Mouse (Mus musculus) monocyte, adult 2 months (primary cell): Measurements from ENCODE around the gene Actn4.

Experiments
- DNase-seq, 2 experiments: peaks; one replicate each; pipeline ENCODE4 v3.0.0; 2022; ENCODE audit warnings: low spot score in 2 of 2, low read depth in 1 of 2

The Actn4 gene

GRCm38 (mm10) chr7:28950346-28951037 lies 11.6 kb downstream of the Actn4 start:
- no peak for DNase-seq

GRCm38 (mm10) chr7:28949298-28949697 lies 12.8 kb downstream of the Actn4 start:
- DNase-seq = no peak

GRCm38 (mm10) chr7:28948746-28949145 lies 13.4 kb downstream of the Actn4 start:
- no peak for DNase-seq

GRCm38 (mm10) chr7:28946271-28946610 lies 15.9 kb downstream of the Actn4 start:
- DNase-seq = no peak

GRCm38 (mm10) chr7:28945416-28946270 lies 16.5 kb downstream of the Actn4 start:
- no peak for DNase-seq

- DNase-seq = no peak
Observed at GRCm38 (mm10) chr7:28944756-28945415, 17.3 kb downstream of the Actn4 start.

GRCm38 (mm10) chr7:28943451-28944180 lies 18.5 kb downstream of the Actn4 start:
- DNase-seq = no peak

GRCm38 (mm10) chr7:28941542-28941941 lies 20.6 kb downstream of the Actn4 start:
- no peak for DNase-seq

GRCm38 (mm10) chr7:28941129-28941528 lies 21.0 kb downstream of the Actn4 start:
- DNase-seq = no peak

GRCm38 (mm10) chr7:28939418-28940183 lies 22.5 kb downstream of the Actn4 start:
- no peak for DNase-seq

GRCm38 (mm10) chr7:28938654-28939053 lies 23.5 kb downstream of the Actn4 start:
- DNase-seq = no peak

GRCm38 (mm10) chr7:28936787-28937186 lies 25.4 kb downstream of the Actn4 start:
- no peak for DNase-seq

- no peak for DNase-seq
Observed at GRCm38 (mm10) chr7:28933825-28934224, 28.3 kb downstream of the Actn4 start.

GRCm38 (mm10) chr7:28932421-28933041 lies 29.6 kb downstream of the Actn4 start:
- peak in 1 of 2 experiments; percentile 7 for DNase-seq

GRCm38 (mm10) chr7:28931695-28932039 lies 30.5 kb downstream of the Actn4 start:
- DNase-seq = no peak

GRCm38 (mm10) chr7:28931032-28931694 lies 31.0 kb downstream of the Actn4 start:
- no peak for DNase-seq

- DNase-seq = no peak
Observed at GRCm38 (mm10) chr7:28930320-28931031, 31.7 kb downstream of the Actn4 start.

GRCm38 (mm10) chr7:28929381-28929780 lies 32.8 kb downstream of the Actn4 start:
- DNase-seq = no peak

- DNase-seq = no peak
Observed at GRCm38 (mm10) chr7:28926172-28926571, 36.0 kb downstream of the Actn4 start.
